Mouse (Mus musculus): ENCODE data around the gene Phldb2. TPM values are rescaled to one million over a fixed set of nuclear protein-coding genes. Genes with fewer than 3 reads are reported as not detected.

Gene Phldb2
- polyA plus RNA-seq, 1 experiment = 25.7 TPM

DNA sequence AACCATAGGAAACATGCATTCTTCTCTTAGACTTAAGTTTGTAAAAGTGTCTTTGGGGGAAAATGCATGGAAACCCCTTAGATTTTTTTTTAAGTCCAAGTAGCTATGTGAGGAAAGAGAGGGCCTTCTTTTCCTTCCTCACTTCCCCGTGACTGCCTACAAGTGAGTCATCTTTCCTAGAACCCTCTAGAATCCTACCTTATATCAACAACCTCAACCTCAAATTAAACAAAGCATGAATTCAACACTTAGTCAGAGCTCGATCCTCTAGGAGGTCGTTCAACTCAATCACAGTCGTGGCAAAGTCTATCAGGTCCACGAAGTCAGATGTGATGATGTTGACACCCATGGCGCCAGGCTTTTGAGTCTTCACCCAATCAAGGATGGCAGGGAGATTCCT, 11.4 kb upstream of the Phldb2 start:
- H3K4me3 ChIP-seq = no peak overlapping the region
- no peak overlapping the region for H3ac ChIP-seq (ENCODE audit: control insufficient read depth, insufficient read length)
- TF ChIP-seq MYOG (IDR thresholded peaks at IDR 0.05; ENCODE audit: control insufficient read depth in 1 of 3, insufficient read depth in 1 of 3, insufficient read length in 2 of 3, low read depth in 2 of 3) (no peak), POLR2A (IDR thresholded peaks at IDR 0.05; ENCODE audit: insufficient read length, low read depth) (no peak), TCF3 (IDR thresholded peaks at IDR 0.05; ENCODE audit: insufficient read length, low read depth) (no peak), REST (IDR thresholded peaks at IDR 0.05; ENCODE audit: insufficient read depth, insufficient read length) (no peak), POLR2AphosphoS2 (IDR thresholded peaks at IDR 0.05; ENCODE audit: insufficient read length, low read depth) (no peak), TCF12 (IDR thresholded peaks at IDR 0.05; ENCODE audit: insufficient read depth, poor library complexity, severe bottlenecking) (no peak), USF1 (IDR thresholded peaks at IDR 0.05; ENCODE audit: low read depth) (no peak), SRF (IDR thresholded peaks at IDR 0.05; ENCODE audit: control insufficient read depth, insufficient read length, low read depth) (no peak), MAX (IDR thresholded peaks at IDR 0.05; ENCODE audit: low read depth) (no peak), E2F4 (IDR thresholded peaks at IDR 0.05; ENCODE audit: insufficient read depth) (no peak), MYOD1 (IDR thresholded peaks at IDR 0.05; ENCODE audit: control insufficient read depth in 1 of 3, insufficient read length in 2 of 3, low read depth in 2 of 3) (no peak), CEBPB (IDR thresholded peaks at IDR 0.05; ENCODE audit: insufficient read depth, poor library complexity, severe bottlenecking) (no peak)
- no peaks in the 10 kb centered on the region for H3K36me3 ChIP-seq (ENCODE audit: control insufficient read depth, insufficient read depth)
- H3K4me2 ChIP-seq (ENCODE audit: low read depth) = no peak overlapping the region
- no peaks in the 10 kb centered on the region for H3K27me3 ChIP-seq (ENCODE audit: control insufficient read depth, insufficient read depth, insufficient read length)
- no peaks in the 10 kb centered on the region for H3K79me2 ChIP-seq (ENCODE audit: control insufficient read depth, insufficient read depth)

DNA sequence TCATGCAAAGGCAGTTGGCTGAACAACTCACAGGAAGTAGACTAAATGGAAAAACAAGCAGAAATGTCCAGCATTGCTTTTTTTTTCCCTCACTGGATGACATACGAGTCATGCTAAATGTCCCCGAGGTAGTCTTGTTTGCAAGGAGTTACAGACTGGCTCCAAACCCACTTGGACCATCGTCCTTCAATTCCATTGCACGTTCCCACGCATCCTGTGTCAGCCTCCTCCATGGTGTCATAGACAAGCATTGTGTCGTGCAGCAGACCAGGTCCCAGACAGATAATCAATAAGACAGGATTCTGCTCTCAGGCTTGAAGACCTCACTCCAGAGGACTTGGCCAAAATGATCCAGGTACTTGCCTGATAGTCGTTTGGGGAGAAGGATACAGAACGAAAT, 10.4 kb upstream of the Phldb2 start:
- TF ChIP-seq TCF12 (IDR thresholded peaks at IDR 0.05; ENCODE audit: insufficient read depth, poor library complexity, severe bottlenecking) (no peak), POLR2AphosphoS2 (IDR thresholded peaks at IDR 0.05; ENCODE audit: insufficient read length, low read depth) (no peak), MYOD1 (IDR thresholded peaks at IDR 0.05; ENCODE audit: control insufficient read depth in 1 of 3, insufficient read length in 2 of 3, low read depth in 2 of 3) (no peak), E2F4 (IDR thresholded peaks at IDR 0.05; ENCODE audit: insufficient read depth) (no peak), MAX (IDR thresholded peaks at IDR 0.05; ENCODE audit: low read depth) (no peak), REST (IDR thresholded peaks at IDR 0.05; ENCODE audit: insufficient read depth, insufficient read length) (no peak), POLR2A (IDR thresholded peaks at IDR 0.05; ENCODE audit: insufficient read length, low read depth) (no peak), USF1 (IDR thresholded peaks at IDR 0.05; ENCODE audit: low read depth) (no peak), CEBPB (IDR thresholded peaks at IDR 0.05; ENCODE audit: insufficient read depth, poor library complexity, severe bottlenecking) (no peak), SRF (IDR thresholded peaks at IDR 0.05; ENCODE audit: control insufficient read depth, insufficient read length, low read depth) (no peak), MYOG (IDR thresholded peaks at IDR 0.05; ENCODE audit: control insufficient read depth in 1 of 3, insufficient read depth in 1 of 3, insufficient read length in 2 of 3, low read depth in 2 of 3) (no peak), TCF3 (IDR thresholded peaks at IDR 0.05; ENCODE audit: insufficient read length, low read depth) (no peak)

DNA sequence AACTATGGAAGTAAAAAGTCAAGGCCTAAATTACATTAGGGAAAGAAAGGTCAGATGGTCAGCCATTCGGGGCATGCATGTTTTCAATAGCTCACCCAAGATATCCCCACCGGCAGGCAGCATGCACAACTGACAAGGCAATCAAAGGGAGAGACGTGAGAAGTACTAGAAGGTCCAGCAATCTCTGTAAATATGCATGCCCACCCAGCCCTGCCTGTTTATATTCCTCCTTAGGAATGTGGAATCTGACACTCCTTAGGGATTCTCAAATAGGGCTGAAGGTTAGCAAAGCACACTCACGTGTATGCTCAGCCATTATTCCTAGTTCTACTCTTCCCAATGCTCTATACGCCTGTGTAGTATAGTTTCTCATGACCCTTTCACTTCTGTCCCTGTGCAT, 9.7 kb upstream of the Phldb2 start:
- no peaks in the 10 kb centered on the region for H3K36me3 ChIP-seq (ENCODE audit: control insufficient read depth, insufficient read depth)
- no peak overlapping the region for H3K4me3 ChIP-seq
- TF ChIP-seq E2F4 (IDR thresholded peaks at IDR 0.05; ENCODE audit: insufficient read depth) (no peak), MYOD1 (IDR thresholded peaks at IDR 0.05; ENCODE audit: control insufficient read depth in 1 of 3, insufficient read length in 2 of 3, low read depth in 2 of 3) (no peak), TCF3 (IDR thresholded peaks at IDR 0.05; ENCODE audit: insufficient read length, low read depth) (no peak), SRF (IDR thresholded peaks at IDR 0.05; ENCODE audit: control insufficient read depth, insufficient read length, low read depth) (no peak), POLR2AphosphoS2 (IDR thresholded peaks at IDR 0.05; ENCODE audit: insufficient read length, low read depth) (no peak), POLR2A (IDR thresholded peaks at IDR 0.05; ENCODE audit: insufficient read length, low read depth) (no peak), MAX (IDR thresholded peaks at IDR 0.05; ENCODE audit: low read depth) (no peak), CEBPB (IDR thresholded peaks at IDR 0.05; ENCODE audit: insufficient read depth, poor library complexity, severe bottlenecking) (no peak), REST (IDR thresholded peaks at IDR 0.05; ENCODE audit: insufficient read depth, insufficient read length) (no peak), USF1 (IDR thresholded peaks at IDR 0.05; ENCODE audit: low read depth) (no peak), TCF12 (IDR thresholded peaks at IDR 0.05; ENCODE audit: insufficient read depth, poor library complexity, severe bottlenecking) (no peak), MYOG (IDR thresholded peaks at IDR 0.05; ENCODE audit: control insufficient read depth in 1 of 3, insufficient read depth in 1 of 3, insufficient read length in 2 of 3, low read depth in 2 of 3) (no peak)
- H3ac ChIP-seq (ENCODE audit: control insufficient read depth, insufficient read length) = no peak overlapping the region
- no peak overlapping the region for H3K4me2 ChIP-seq (ENCODE audit: low read depth)
- H3K27me3 ChIP-seq (ENCODE audit: control insufficient read depth, insufficient read depth, insufficient read length) = no peaks in the 10 kb centered on the region
- H3K79me2 ChIP-seq (ENCODE audit: control insufficient read depth, insufficient read depth) = no peaks in the 10 kb centered on the region

More for the DNA sequence above, 10.4 kb upstream of the Phldb2 start:
- Histone ChIP-seq H3K4me3 (no peak overlapping the region), H3K4me2 (ENCODE audit: low read depth) (no peak overlapping the region), H3K36me3 (ENCODE audit: control insufficient read depth, insufficient read depth) (no peaks in the 10 kb centered on the region), H3K27me3 (ENCODE audit: control insufficient read depth, insufficient read depth, insufficient read length) (no peaks in the 10 kb centered on the region), H3K79me2 (ENCODE audit: control insufficient read depth, insufficient read depth) (no peaks in the 10 kb centered on the region), H3ac (ENCODE audit: control insufficient read depth, insufficient read length) (no peak overlapping the region)

DNA sequence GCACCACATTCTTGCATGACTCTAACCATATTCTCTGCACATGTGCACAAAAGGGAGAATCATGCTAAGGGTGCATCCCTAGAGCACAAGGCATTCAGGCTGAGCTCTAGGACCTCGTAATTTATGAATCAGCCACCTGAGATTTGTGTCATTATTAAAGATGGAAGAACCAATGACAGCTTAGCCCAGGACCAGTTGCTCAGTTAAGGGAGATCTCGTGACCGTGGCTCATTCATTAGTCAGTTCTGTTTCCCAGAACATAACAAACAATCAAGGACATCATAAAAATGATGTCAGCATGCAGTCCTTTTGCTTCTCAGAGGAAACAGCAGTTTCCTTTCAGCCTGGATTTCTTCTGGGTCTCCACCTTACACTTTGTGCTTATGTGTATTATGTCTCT, 7.6 kb upstream of the Phldb2 start:
- Histone ChIP-seq H3ac (ENCODE audit: control insufficient read depth, insufficient read length) (no peak overlapping the region), H3K4me2 (ENCODE audit: low read depth) (no peak overlapping the region), H3K4me3 (no peak overlapping the region), H3K27me3 (ENCODE audit: control insufficient read depth, insufficient read depth, insufficient read length) (no peaks in the 10 kb centered on the region), H3K36me3 (ENCODE audit: control insufficient read depth, insufficient read depth) (no peaks in the 10 kb centered on the region), H3K79me2 (ENCODE audit: control insufficient read depth, insufficient read depth) (no peaks in the 10 kb centered on the region)
- TF ChIP-seq TCF3 (IDR thresholded peaks at IDR 0.05; ENCODE audit: insufficient read length, low read depth) (no peak), MAX (IDR thresholded peaks at IDR 0.05; ENCODE audit: low read depth) (no peak), E2F4 (IDR thresholded peaks at IDR 0.05; ENCODE audit: insufficient read depth) (no peak)

DNA sequence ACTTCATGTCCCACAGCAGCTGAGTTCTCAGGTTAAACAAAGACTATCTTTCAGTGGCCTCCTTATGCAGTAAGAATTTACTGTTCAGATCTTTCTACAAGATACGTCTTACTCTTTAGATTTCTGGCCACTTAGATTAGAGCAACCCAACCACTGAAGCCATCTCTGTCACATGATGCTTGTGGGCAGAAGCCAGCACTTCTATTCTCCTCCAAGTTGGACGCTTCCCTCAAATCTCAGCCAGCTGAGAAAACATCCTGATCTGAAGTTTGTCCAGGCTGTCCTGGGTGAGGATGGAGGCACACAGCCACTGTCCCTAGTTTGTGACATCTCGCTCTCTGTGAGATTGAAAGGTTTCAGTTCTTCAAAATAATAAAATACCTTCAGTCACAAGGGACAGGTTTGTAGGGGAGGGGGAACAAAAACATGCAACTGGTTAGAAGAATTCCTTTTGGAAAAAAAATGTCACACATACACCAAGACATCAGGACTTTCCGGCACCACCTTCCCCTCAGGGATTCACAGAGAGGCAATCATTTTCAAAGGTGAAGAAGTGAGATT, 3.1 kb upstream of the Phldb2 start:
- H3K79me2 ChIP-seq (ENCODE audit: control insufficient read depth, insufficient read depth) = no peaks in the 10 kb centered on the region
- no peak overlapping the region for H3K4me3 ChIP-seq
- no peaks in the 10 kb centered on the region for H3K27me3 ChIP-seq (ENCODE audit: control insufficient read depth, insufficient read depth, insufficient read length)
- H3ac ChIP-seq (ENCODE audit: control insufficient read depth, insufficient read length) = no peak overlapping the region
- H3K4me2 ChIP-seq (ENCODE audit: low read depth) = peak overlapping the region; percentile 18
- TF ChIP-seq USF1 (IDR thresholded peaks at IDR 0.05; ENCODE audit: low read depth) = peak; percentile 47
- no peak for TF ChIP-seq CEBPB (IDR thresholded peaks at IDR 0.05; ENCODE audit: insufficient read depth, poor library complexity, severe bottlenecking)
- no peak for TF ChIP-seq MYOD1 (IDR thresholded peaks at IDR 0.05; ENCODE audit: control insufficient read depth in 1 of 3, insufficient read length in 2 of 3, low read depth in 2 of 3)
- no peak for TF ChIP-seq MYOG (IDR thresholded peaks at IDR 0.05; ENCODE audit: control insufficient read depth in 1 of 3, insufficient read depth in 1 of 3, insufficient read length in 2 of 3, low read depth in 2 of 3)
- H3K36me3 ChIP-seq (ENCODE audit: control insufficient read depth, insufficient read depth) = no peaks in the 10 kb centered on the region
